Mouse (Mus musculus) c-Kit-negative CD71-positive TER-119-positive erythroid progenitor cells, embryonic 14.5 days (primary cell): Measurements from ENCODE around the gene Cxcl9.

Experiments
- DNase-seq: peaks from one replicate; pipeline ENCODE4 v3.0.0-alpha.2; 2013; ENCODE audit warnings: low read depth, low spot score

Cxcl9 gene

GRCm38 (mm10) chr5:92340606-92341005 is 12.7 kb upstream of the Cxcl9 start:
- DNase-seq = no peak

GRCm38 (mm10) chr5:92336743-92337142 is 8.9 kb upstream of the Cxcl9 start:
- DNase-seq = no peak

- no peak for DNase-seq
Observed at GRCm38 (mm10) chr5:92332359-92332840, 4.5 kb upstream of the Cxcl9 start.

- no peak for DNase-seq
Observed at GRCm38 (mm10) chr5:92331635-92332338, 3.9 kb upstream of the Cxcl9 start, which contains the start of gene Art3. Gene Art3 (plus strand): TSS chr5:92331827.

- DNase-seq = no peak
Observed at GRCm38 (mm10) chr5:92331122-92331521, 3.2 kb upstream of the Cxcl9 start.

GRCm38 (mm10) chr5:92327367-92327766 is 512 bp downstream of the Cxcl9 start:
- DNase-seq = no peak

- no peak for DNase-seq
Observed at GRCm38 (mm10) chr5:92323264-92323663, 4.6 kb downstream of the Cxcl9 start.

GRCm38 (mm10) chr5:92322612-92323011 is 5.3 kb downstream of the Cxcl9 start:
- no peak for DNase-seq

GRCm38 (mm10) chr5:92321631-92322400 is 6.1 kb downstream of the Cxcl9 start:
- DNase-seq = no peak

- no peak for DNase-seq
Observed at GRCm38 (mm10) chr5:92318596-92318995, 9.3 kb downstream of the Cxcl9 start.

GRCm38 (mm10) chr5:92318119-92318518 is 9.8 kb downstream of the Cxcl9 start:
- DNase-seq = no peak

GRCm38 (mm10) chr5:92313776-92314175 is 14.1 kb downstream of the Cxcl9 start:
- DNase-seq = no peak

GRCm38 (mm10) chr5:92312046-92312715 is 15.7 kb downstream of the Cxcl9 start:
- peak; percentile 60 for DNase-seq

- peak; percentile 69 for DNase-seq
Observed at GRCm38 (mm10) chr5:92309681-92310511, 18.0 kb downstream of the Cxcl9 start, which contains the start of gene Sdad1. Gene Sdad1 (minus strand): TSS chr5:92310479.

GRCm38 (mm10) chr5:92304291-92304690 is 23.6 kb downstream of the Cxcl9 start:
- no peak for DNase-seq

- no peak for DNase-seq
Observed at GRCm38 (mm10) chr5:92302149-92302840, 25.6 kb downstream of the Cxcl9 start.

- DNase-seq = no peak
Observed at GRCm38 (mm10) chr5:92294525-92294924, 33.4 kb downstream of the Cxcl9 start.

- no peak for DNase-seq
Observed at GRCm38 (mm10) chr5:92291652-92292414, 36.0 kb downstream of the Cxcl9 start.

GRCm38 (mm10) chr5:92287840-92288239 is 40.0 kb downstream of the Cxcl9 start:
- no peak for DNase-seq

GRCm38 (mm10) chr5:92283107-92283506 is 44.8 kb downstream of the Cxcl9 start:
- DNase-seq = peak; percentile 56
